Mouse (Mus musculus) MEL (cell line): ENCODE results near the gene Mrpl58. TPM values are rescaled to one million over a fixed set of nuclear protein-coding genes. Genes with fewer than 3 reads are reported as not detected.

Experiments used
- DNase-seq: peaks from one replicate; pipeline ENCODE4 v3.0.0; 2011; ENCODE audit warnings: low read depth, low spot score
- H3K27ac ChIP-seq: 2 replicates; pipeline ENCODE4 v1.5.1; 2012; ENCODE audit warnings: low read depth, mild to moderate bottlenecking, control low read depth, low read length, moderate library complexity; ENCODE audit not compliant: control insufficient read depth
- H3K27me3 ChIP-seq, 2 experiments: fragments of 150-350 bp in 1 of 2; sonication (generic) in 1 of 2; 2 replicates each; pipeline ENCODE4 v1.6.1; 2012; ENCODE audit warnings: low read length in 2 of 2, mild to moderate bottlenecking in 2 of 2, improper control_type of control experiment in 1 of 2, moderate library complexity in 1 of 2; ENCODE audit not compliant: insufficient read depth in 2 of 2, control insufficient read depth in 1 of 2
- H3K36me3 ChIP-seq, 2 experiments: 2 replicates each; pipeline ENCODE4 v1.6.1; 2012 to 2014; ENCODE audit warnings: low read length in 2 of 2, improper control_type of control experiment in 1 of 2, inconsistent platforms in 1 of 2, mild to moderate bottlenecking in 1 of 2; ENCODE audit not compliant: insufficient read depth in 2 of 2, control insufficient read depth in 1 of 2
- H3K4me1 ChIP-seq, 2 experiments: fragments of 150-350 bp in 1 of 2; sonication (generic) in 1 of 2; 2 replicates each; pipeline ENCODE4 v1.6.1; 2012; ENCODE audit warnings: low read length in 2 of 2, improper control_type of control experiment in 1 of 2, mild to moderate bottlenecking in 1 of 2; ENCODE audit not compliant: insufficient read depth in 2 of 2, control insufficient read depth in 1 of 2
- H3K4me3 ChIP-seq, 2 experiments: fragments of 150-350 bp in 1 of 2; sonication (generic) in 1 of 2; 2 replicates each; pipeline ENCODE4 v1.5.1; 2012; ENCODE audit warnings: low read depth in 2 of 2, low read length in 2 of 2, mild to moderate bottlenecking in 2 of 2, moderate library complexity in 2 of 2, control low read depth in 1 of 2, improper control_type of control experiment in 1 of 2; ENCODE audit not compliant: control insufficient read depth in 1 of 2, insufficient read depth in 1 of 2
- H3K79me2 ChIP-seq: 2 replicates; pipeline ENCODE4 v1.6.1; 2012; ENCODE audit warnings: mild to moderate bottlenecking, low read length, moderate library complexity; ENCODE audit not compliant: control insufficient read depth, poor library complexity, insufficient read depth
- H3K9ac ChIP-seq: 2 replicates; pipeline ENCODE4 v1.6.1; 2012; ENCODE audit warnings: low read depth, mild to moderate bottlenecking, control low read depth, low read length, moderate library complexity; ENCODE audit not compliant: control insufficient read depth, poor library complexity, severe bottlenecking
- H3K9me3 ChIP-seq: fragments of 150-350 bp; sonication (generic); replicated peaks from 2 replicates; pipeline ENCODE4 v1.6.1; 2012; ENCODE audit warnings: mild to moderate bottlenecking, low read length, improper control_type of control experiment, moderate library complexity; ENCODE audit not compliant: insufficient read depth
- BHLHE40 ChIP-seq: IDR thresholded peaks from 2 replicates; pipeline ENCODE4 v1.6.1; 2012; ENCODE audit warnings: low read depth, mild to moderate bottlenecking, inconsistent platforms, low read length, improper control_type of control experiment, borderline replicate concordance
- CHD2 ChIP-seq: IDR thresholded peaks from 2 replicates; pipeline ENCODE4 v1.6.1; 2011; ENCODE audit warnings: low read length, improper control_type of control experiment
- CTCF ChIP-seq, 3 experiments: IDR thresholded peaks in 2 of 3; conservative IDR thresholded peaks in 1 of 3; 2 replicates each; pipeline ENCODE4 v1.5.1; 2011 to 2012; ENCODE audit warnings: low read length in 3 of 3, low read depth in 2 of 3, mild to moderate bottlenecking in 2 of 3, improper control_type of control experiment in 1 of 3, inconsistent platforms in 1 of 3, mixed read lengths in 1 of 3, moderate library complexity in 1 of 3; ENCODE audit not compliant: control insufficient read depth in 1 of 3, insufficient read depth in 1 of 3, poor library complexity in 1 of 3, severe bottlenecking in 1 of 3
- ELF1 ChIP-seq: IDR thresholded peaks from 2 replicates; pipeline ENCODE4 v1.6.1; 2014; ENCODE audit warnings: low read depth, mild to moderate bottlenecking, inconsistent platforms, low read length, improper control_type of control experiment, moderate library complexity
- GABPA ChIP-seq: IDR thresholded peaks from 2 replicates; pipeline ENCODE4 v1.6.1; 2012; ENCODE audit warnings: low read depth, mild to moderate bottlenecking, inconsistent platforms, low read length, improper control_type of control experiment, moderate library complexity
- MAFK ChIP-seq: IDR thresholded peaks from 2 replicates; pipeline ENCODE4 v1.6.1; 2011; ENCODE audit warnings: low read depth, mild to moderate bottlenecking, low read length, improper control_type of control experiment, borderline replicate concordance
- MXI1 ChIP-seq: IDR thresholded peaks from 2 replicates; pipeline ENCODE4 v1.6.1; 2011; ENCODE audit warnings: mild to moderate bottlenecking, low read depth, low read length, improper control_type of control experiment
- SIN3A ChIP-seq: IDR thresholded peaks from 2 replicates; pipeline ENCODE4 v1.6.1; 2012; ENCODE audit warnings: low read length, improper control_type of control experiment, inconsistent platforms
- TBP ChIP-seq: IDR thresholded peaks from 2 replicates; pipeline ENCODE4 v1.8.0; 2011; ENCODE audit warnings: low read depth, low read length, improper control_type of control experiment
- USF2 ChIP-seq, 2 experiments: IDR thresholded peaks; 2 replicates each; pipeline ENCODE4 v1.6.1; 2011 to 2012; ENCODE audit warnings: improper control_type of control experiment in 2 of 2, low read length in 2 of 2, borderline replicate concordance in 1 of 2, inconsistent platforms in 1 of 2, low read depth in 1 of 2, mild to moderate bottlenecking in 1 of 2; ENCODE audit not compliant: insufficient read depth in 1 of 2
- polyA plus RNA-seq, 2 experiments: library from polyadenylated mRNA; stranded (reverse) in 1 of 2; unstranded in 1 of 2; fragments of >175 nt in 1 of 2; fragments of >200 nt in 1 of 2; gene quantifications; 2 replicates each; pipeline versions ENCODE4 v1.2.1 to v1.2.4; 2012; ENCODE audit warnings: low replicate concordance in 2 of 2, low read depth in 1 of 2; ENCODE audit not compliant: insufficient read length in 2 of 2, insufficient read depth in 1 of 2, missing spikeins in 1 of 2
- total RNA-seq: library from RNA; depleted of rRNA; stranded (reverse); fragments of 300-350 nt; gene quantifications from 2 replicates; pipeline ENCODE4 v1.2.3, GENCODE M21; 2012

Mrpl58 gene
- total and polyA plus RNA-seq, 3 experiments, result 137 TPM; not detected in 1

GRCm38 (mm10) chr11:115372015-115372414 lies 31.5 kb upstream of the Mrpl58 start:
- no peak for DNase-seq
- Histone ChIP-seq H3K27me3 (peaks cover 3 to 7% of the 10 kb centered on the region in 2 experiments; a peak in 3 of 4 replicates), H3K79me2 (no peaks in the 10 kb centered on the region), H3K4me3 (no peak overlapping the region), H3K9ac (no peak overlapping the region), H3K4me1 (peaks cover 4 to 5% of the 10 kb centered on the region in 2 experiments; a peak in 3 of 4 replicates), H3K9me3 (no peaks in the 10 kb centered on the region), H3K27ac (no peak overlapping the region), H3K36me3 (peaks cover 0 to 2% of the 10 kb centered on the region in 2 experiments; a peak in 2 of 4 replicates)
- TF ChIP-seq USF2 (IDR thresholded peaks at IDR 0.05; ENCODE audit: borderline replicate concordance in 1 of 2, insufficient read depth in 1 of 2, low read depth in 1 of 2, low read length in 2 of 2), result no peak
- no peak for TF ChIP-seq ELF1

- DNase-seq, result no peak
- H3K9ac ChIP-seq, result no peak overlapping the region
- H3K9me3 ChIP-seq, result no peaks in the 10 kb centered on the region
- no peak overlapping the region for H3K27ac ChIP-seq
- H3K79me2 ChIP-seq, result no peaks in the 10 kb centered on the region
- peaks cover 0 to 3% of the 10 kb centered on the region in 2 experiments; a peak in 2 of 4 replicates for H3K36me3 ChIP-seq
- TF ChIP-seq CTCF (IDR thresholded peaks at IDR 0.05 in 2 of 3, conservative IDR thresholded peaks at IDR 0.05 in 1 of 3; ENCODE audit: control insufficient read depth in 1 of 3, insufficient read depth in 1 of 3, low read depth in 2 of 3, low read length in 3 of 3, poor library complexity in 1 of 3, severe bottlenecking in 1 of 3) (peak in 1 of 3 experiments; percentile 28; a peak in 1 of 6 replicates), BHLHE40 (no peak), GABPA (no peak), TBP (no peak), ELF1 (no peak)
- H3K27me3 ChIP-seq, result peaks cover 3 to 7% of the 10 kb centered on the region in 2 experiments; a peak in 3 of 4 replicates
- H3K4me3 ChIP-seq, result no peak overlapping the region
- peaks cover 5 to 6% of the 10 kb centered on the region in 2 experiments; a peak in 3 of 4 replicates for H3K4me1 ChIP-seq
Measured at GRCm38 (mm10) chr11:115372737-115373136, 30.8 kb upstream of the Mrpl58 start.

- Histone ChIP-seq H3K9me3 (no peaks in the 10 kb centered on the region), H3K4me1 (peaks cover 5 to 6% of the 10 kb centered on the region in 2 experiments; a peak in 3 of 4 replicates), H3K79me2 (no peaks in the 10 kb centered on the region), H3K27me3 (peaks cover 3 to 7% of the 10 kb centered on the region in 2 experiments; a peak in 3 of 4 replicates)
- peak; percentile 59 for DNase-seq
- TF ChIP-seq MAFK, result no peak
- peak; percentile 57; the same call in 1 of the 2 replicates for TF ChIP-seq SIN3A
- peak; percentile 31; the same call in 1 of the 2 replicates for TF ChIP-seq MXI1
- TF ChIP-seq CHD2, result peak; percentile 56
- TF ChIP-seq, all 39 proteins: peak for 3
- H3K27ac ChIP-seq, result no peak overlapping the region
- H3K9ac ChIP-seq, result peak overlapping the region; percentile 16; the same call in 1 of the 2 replicates
- H3K4me3 ChIP-seq, result peak overlapping the region in 1 of 2 experiments; percentile 24; a peak in 2 of 4 replicates
- H3K36me3 ChIP-seq, result peaks cover 0 to 3% of the 10 kb centered on the region in 2 experiments; a peak in 2 of 4 replicates
Measured at GRCm38 (mm10) chr11:115373805-115374694, 29.5 kb upstream of the Mrpl58 start.
